Mouse (Mus musculus) lung, adult 2 months (tissue): ENCODE measurements around the gene Akt1s1.

Source experiments
- CTCF ChIP-seq: fragments of 200-500 bp; IDR thresholded peaks from 2 replicates; pipeline ENCODE4 v1.5.1; 2011; ENCODE audit warnings: mild to moderate bottlenecking, low read length, control low read depth; ENCODE audit not compliant: insufficient read depth
- POLR2A ChIP-seq: fragments of 200-500 bp; IDR thresholded peaks from 2 replicates; pipeline ENCODE4 v1.6.1; 2011; ENCODE audit warnings: low read depth, mild to moderate bottlenecking, control low read depth, low read length, borderline replicate concordance; ENCODE audit errors: extremely low read depth

DNA sequence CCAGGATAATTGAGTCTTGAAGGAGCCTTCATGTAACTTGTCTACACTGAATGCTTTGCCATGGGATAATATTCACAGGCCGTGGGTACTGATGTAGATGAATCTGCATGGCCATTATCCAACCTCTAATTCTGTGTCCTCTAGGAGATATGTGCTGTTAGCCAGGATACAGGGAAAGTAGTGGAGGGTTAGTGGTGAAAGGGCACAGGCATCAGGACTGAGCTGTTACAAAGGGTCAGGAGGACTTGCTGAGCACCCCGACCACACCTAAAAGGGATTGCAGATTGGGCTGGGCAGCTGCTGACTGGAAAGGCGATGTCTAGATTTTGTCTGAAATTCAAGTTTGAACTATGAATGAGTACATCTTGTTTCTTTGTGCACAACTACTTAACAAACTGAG lies 28.3 kb upstream of the Akt1s1 start:
- TF ChIP-seq POLR2A = no peak
- TF ChIP-seq CTCF = no peak
